Mouse (Mus musculus): ENCODE results near the gene Pdilt. TPM values are rescaled to one million over a fixed set of nuclear protein-coding genes. Genes with fewer than 3 reads are reported as not detected.

Gene Pdilt
- 321 TPM for polyA plus RNA-seq (2014; fragmentation: Illumina TruSeq; extraction: RNeasy Lipid Tissue Mini Kit (QIAGEN cat#74804); ENCODE audit: low read depth, low replicate concordance)

DNA sequence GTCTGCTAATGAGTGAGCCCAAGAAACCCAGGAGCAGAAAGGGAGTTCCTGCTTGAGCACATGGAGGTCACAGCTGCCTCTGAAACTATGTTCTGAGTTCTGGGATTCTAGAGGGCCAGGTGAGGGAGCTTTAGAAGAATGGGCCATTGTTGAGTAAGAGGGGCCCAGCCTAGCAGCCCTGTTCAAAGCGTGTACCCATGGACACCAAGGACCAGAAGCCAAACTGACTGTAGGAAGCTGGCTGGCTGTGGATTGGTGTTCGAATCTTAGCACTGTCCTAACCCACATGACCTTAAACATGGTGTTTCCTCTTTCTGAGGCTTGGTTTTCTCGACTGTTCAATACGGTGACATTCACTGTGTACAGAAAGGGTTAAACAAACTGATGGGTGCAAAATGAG lies at the start of gene Pdilt:
Gene Pdilt, minus strand, starts transcription at position 101 of the 400 bp plus-strand sequence.

GRCm38 (mm10) chr7:119554040-119554439 lies 30.8 kb upstream of the Pdilt start, which contains the start of gene Acsm2:
Gene Acsm2 (plus strand): TSS chr7:119554340.

GRCm38 (mm10) chr7:119519163-119519562 lies 4.1 kb downstream of the Pdilt start, which contains the start of gene Acsm5:
Gene Acsm5 (plus strand): TSS chr7:119519463.

DNA sequence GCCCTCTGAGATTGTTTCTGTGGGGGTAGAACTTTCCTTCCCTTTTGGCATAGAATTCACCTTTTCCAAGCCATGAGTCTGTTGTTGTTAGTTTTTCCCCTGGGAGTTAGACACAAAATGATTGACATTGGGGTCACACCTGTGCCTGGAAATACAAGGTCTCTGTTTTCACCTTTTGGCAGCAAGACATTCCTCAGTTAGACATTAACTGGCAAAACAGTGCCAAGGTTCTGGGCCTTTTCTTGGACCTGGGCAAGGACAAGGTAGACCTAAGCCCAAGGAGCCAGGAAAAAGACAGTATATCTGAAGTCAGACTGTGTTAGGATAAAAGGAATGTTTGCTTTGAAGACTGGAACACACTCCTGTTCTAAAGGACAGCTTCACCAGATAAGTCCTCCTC lies 44.0 kb downstream of the Pdilt start, which contains the start of gene Umod:
Gene Umod, minus strand, starts transcription at position 27 of the 400 bp plus-strand sequence.

DNA sequence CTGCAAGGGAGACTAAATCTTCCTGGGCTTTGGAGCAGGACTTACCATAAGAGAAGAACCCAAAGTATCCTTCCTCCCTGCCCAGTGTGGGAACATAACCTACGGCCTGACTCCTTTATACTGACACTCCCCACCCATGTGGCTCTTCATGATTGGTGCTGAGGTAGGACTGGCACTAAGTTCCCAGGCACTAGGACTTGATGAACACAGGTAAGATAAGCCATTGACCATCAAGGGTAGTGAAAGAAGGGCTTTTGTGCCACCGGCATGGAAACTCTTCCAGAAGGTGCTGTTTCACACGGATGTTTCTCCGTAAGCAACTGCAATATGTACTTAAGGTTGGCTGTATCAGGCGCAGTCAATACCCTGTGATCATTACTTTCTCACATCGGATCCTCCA lies 64.1 kb downstream of the Pdilt start, which contains the start of gene Gp2:
Gene Gp2, minus strand, starts transcription at position 101 of the 400 bp plus-strand sequence.

Other genes starting within 250 kb of the Pdilt start
- not detected for gene Gp2, start 64.2 kb downstream of the Pdilt start, polyA plus RNA-seq (2014; fragmentation: Illumina TruSeq; extraction: RNeasy Lipid Tissue Mini Kit (QIAGEN cat#74804); ENCODE audit: low read depth, low replicate concordance)
- 0.28 TPM for gene Umod, start 44.2 kb downstream of the Pdilt start, polyA plus RNA-seq (2014; fragmentation: Illumina TruSeq; extraction: RNeasy Lipid Tissue Mini Kit (QIAGEN cat#74804); ENCODE audit: low read depth, low replicate concordance)
- 0.34 TPM for gene Acsm5, start 4.0 kb downstream of the Pdilt start, polyA plus RNA-seq (2014; fragmentation: Illumina TruSeq; extraction: RNeasy Lipid Tissue Mini Kit (QIAGEN cat#74804); ENCODE audit: low read depth, low replicate concordance)
- gene Acsm2, start 30.9 kb upstream of the Pdilt start, polyA plus RNA-seq (2014; fragmentation: Illumina TruSeq; extraction: RNeasy Lipid Tissue Mini Kit (QIAGEN cat#74804); ENCODE audit: low read depth, low replicate concordance): 0.10 TPM
- not detected for gene Acsm1, start 83.5 kb upstream of the Pdilt start, polyA plus RNA-seq (2014; fragmentation: Illumina TruSeq; extraction: RNeasy Lipid Tissue Mini Kit (QIAGEN cat#74804); ENCODE audit: low read depth, low replicate concordance)
- not detected for gene Acsm4, start 166.5 kb upstream of the Pdilt start, polyA plus RNA-seq (2014; fragmentation: Illumina TruSeq; extraction: RNeasy Lipid Tissue Mini Kit (QIAGEN cat#74804); ENCODE audit: low read depth, low replicate concordance)
- gene Thumpd1, start 197.3 kb upstream of the Pdilt start, polyA plus RNA-seq (2014; fragmentation: Illumina TruSeq; extraction: RNeasy Lipid Tissue Mini Kit (QIAGEN cat#74804); ENCODE audit: low read depth, low replicate concordance): 39.0 TPM
- 3.2 TPM for gene Acsm3, start 237.4 kb upstream of the Pdilt start, polyA plus RNA-seq (2014; fragmentation: Illumina TruSeq; extraction: RNeasy Lipid Tissue Mini Kit (QIAGEN cat#74804); ENCODE audit: low read depth, low replicate concordance)

All from testis, adult 10 weeks (tissue).